Mouse (Mus musculus) embryonic facial prominence, embryonic 14.5 days (tissue): ENCODE measurements around the gene Unk. TPM values are rescaled to one million over a fixed set of nuclear protein-coding genes. Genes with fewer than 3 reads are reported as not detected.
A peak's percentile ranks its signal among the peaks of the same experiment; 100 is the strongest.

Source experiments
- ATAC-seq: fragments of 200-750 bp; cut with Nextera tagmentation; 2 replicates; pipeline ENCODE4 v1.8.0; 2017; ENCODE audit warnings: low read depth, moderate number of reproducible peaks, moderate TSS enrichment
- DNase-seq: peaks from one replicate; pipeline ENCODE4 v3.0.0-alpha.2; 2015; ENCODE audit warnings: low spot score
- H3K27ac ChIP-seq: fragments of 300-500 bp; sonication (generic); replicated peaks from 2 replicates; pipeline ENCODE4 v1.5.1; 2014; ENCODE audit warnings: low read depth, mild to moderate bottlenecking, low read length, moderate library complexity
- H3K27me3 ChIP-seq: fragments of 300-500 bp; sonication (generic); replicated peaks from 2 replicates; pipeline ENCODE4 v1.6.1; 2014; ENCODE audit warnings: low read length; ENCODE audit not compliant: control insufficient read depth, insufficient read depth
- H3K36me3 ChIP-seq: fragments of 300-500 bp; sonication (generic); 2 replicates; pipeline ENCODE4 v1.6.1; 2014; ENCODE audit warnings: low read length, mixed read lengths; ENCODE audit not compliant: control insufficient read depth, insufficient read depth
- H3K4me1 ChIP-seq: fragments of 300-500 bp; sonication (generic); 2 replicates; pipeline ENCODE4 v1.6.1; 2014; ENCODE audit warnings: antibody characterized with exemption, low read length; ENCODE audit not compliant: control insufficient read depth, insufficient read depth
- H3K4me2 ChIP-seq: fragments of 300-500 bp; sonication (generic); 2 replicates; pipeline ENCODE4 v1.6.1; 2014; ENCODE audit warnings: low read depth, mild to moderate bottlenecking, low read length, moderate library complexity, mixed read lengths
- H3K4me3 ChIP-seq: fragments of 300-500 bp; sonication (generic); 2 replicates; pipeline ENCODE4 v1.5.1; 2014; ENCODE audit warnings: low read depth, mild to moderate bottlenecking, low read length
- H3K9ac ChIP-seq: fragments of 300-500 bp; sonication (generic); 2 replicates; pipeline ENCODE4 v1.6.1; 2014; ENCODE audit warnings: low read depth, mild to moderate bottlenecking, low read length, moderate library complexity, mixed read lengths
- H3K9me3 ChIP-seq: fragments of 300-500 bp; sonication (generic); 2 replicates; pipeline ENCODE4 v1.6.1; 2016; ENCODE audit warnings: low read length; ENCODE audit not compliant: control insufficient read depth
- WGBS: fragments of 180-500 bp; shearing (Covaris S2); extraction: QIAGEN DNeasy Blood & Tissue Kit; methylation state at CpG from one replicate; pipeline ENCODE4 v1.1.7; 2014; 5-methylcytosine and 5-hydroxymethylcytosine counted together
- polyA plus RNA-seq: library from polyadenylated mRNA; unstranded; fragments of >200 nt; fragmentation: Nextera tagmentation; extraction: Ambion mirVana; gene quantifications from 2 replicates; pipeline ENCODE4 v1.2.1, GENCODE M21; 2014

Unk gene
- polyA plus RNA-seq, 1 experiment from 2014 or later: 25.1 TPM

- H3K4me2 ChIP-seq: no peak overlapping the region
- H3K4me3 ChIP-seq: no peak overlapping the region
- WGBS: 93% methylated on average over 11 of the region's 11 CpGs
- no peaks in the 10 kb centered on the region for H3K27me3 ChIP-seq
- H3K36me3 ChIP-seq: peaks cover 74% of the 10 kb centered on the region
- DNase-seq: no peak
- H3K9ac ChIP-seq: no peak overlapping the region
- H3K9me3 ChIP-seq: no peaks in the 10 kb centered on the region
- H3K4me1 ChIP-seq: no peaks in the 10 kb centered on the region
- no peak overlapping the region for H3K27ac ChIP-seq
- ATAC-seq: no peak
These were observed 29.5 kb downstream of the Unk start for GRCm38 (mm10) chr11:116059691-116060025.

GRCm38 (mm10) chr11:116060596-116060995 lies 30.5 kb downstream of the Unk start:
- Histone ChIP-seq H3K4me3 (no peak overlapping the region), H3K36me3 (peaks cover 65% of the 10 kb centered on the region), H3K27ac (no peak overlapping the region), H3K4me2 (no peak overlapping the region), H3K9me3 (no peaks in the 10 kb centered on the region), H3K27me3 (no peaks in the 10 kb centered on the region), H3K9ac (peak overlapping the region; percentile 30; the same call in 1 of the 2 replicates), H3K4me1 (no peaks in the 10 kb centered on the region)
- DNase-seq (no peak), ATAC-seq (no peak)
- 76% methylated on average over 9 of the region's 9 CpGs for WGBS

- no peak overlapping the region for H3K4me2 ChIP-seq
- no peak overlapping the region for H3K9ac ChIP-seq
- no peaks in the 10 kb centered on the region for H3K4me1 ChIP-seq
- DNase-seq (no peak), ATAC-seq (no peak)
- H3K4me3 ChIP-seq: no peak overlapping the region
- H3K27ac ChIP-seq: no peak overlapping the region
- no peaks in the 10 kb centered on the region for H3K27me3 ChIP-seq
- no peaks in the 10 kb centered on the region for H3K9me3 ChIP-seq
- WGBS: 88% methylated on average over 13 of the region's 13 CpGs
- peaks cover 52% of the 10 kb centered on the region for H3K36me3 ChIP-seq
These were observed 31.7 kb downstream of the Unk start for GRCm38 (mm10) chr11:116061641-116062415.

GRCm38 (mm10) chr11:116062521-116062920 lies 32.4 kb downstream of the Unk start:
- no peak overlapping the region for H3K9ac ChIP-seq
- H3K36me3 ChIP-seq: peaks cover 45% of the 10 kb centered on the region
- no peaks in the 10 kb centered on the region for H3K4me1 ChIP-seq
- no peak for ATAC-seq
- no peak overlapping the region for H3K4me2 ChIP-seq
- 57% methylated on average over 7 of the region's 8 CpGs for WGBS
- no peak overlapping the region for H3K4me3 ChIP-seq
- no peak overlapping the region for H3K27ac ChIP-seq
- DNase-seq: no peak
- no peaks in the 10 kb centered on the region for H3K9me3 ChIP-seq
- H3K27me3 ChIP-seq: no peaks in the 10 kb centered on the region

- ATAC-seq: no peak
- H3K4me3 ChIP-seq: no peak overlapping the region
- no peak overlapping the region for H3K9ac ChIP-seq
- H3K4me1 ChIP-seq: no peaks in the 10 kb centered on the region
- no peak for DNase-seq
- H3K36me3 ChIP-seq: peaks cover 36% of the 10 kb centered on the region; the same call in 1 of the 2 replicates
- no peaks in the 10 kb centered on the region for H3K27me3 ChIP-seq
- H3K9me3 ChIP-seq: no peaks in the 10 kb centered on the region
- no peak overlapping the region for H3K27ac ChIP-seq
- WGBS: 67% methylated on average over 13 of the region's 13 CpGs
- no peak overlapping the region for H3K4me2 ChIP-seq
These were observed 33.4 kb downstream of the Unk start for GRCm38 (mm10) chr11:116063562-116063961.

GRCm38 (mm10) chr11:116064187-116064867 lies 34.2 kb downstream of the Unk start:
- ATAC-seq: no peak

GRCm38 (mm10) chr11:116065345-116065744 lies 35.2 kb downstream of the Unk start:
- no peak overlapping the region for H3K4me2 ChIP-seq
- H3K27ac ChIP-seq: no peak overlapping the region
- H3K9ac ChIP-seq: no peak overlapping the region
- WGBS: 79% methylated on average over 12 of the region's 12 CpGs
- peaks cover 19% of the 10 kb centered on the region; the same call in 1 of the 2 replicates for H3K36me3 ChIP-seq
- H3K4me1 ChIP-seq: no peaks in the 10 kb centered on the region
- no peak for DNase-seq
- H3K4me3 ChIP-seq: no peak overlapping the region
- no peaks in the 10 kb centered on the region for H3K27me3 ChIP-seq
- ATAC-seq: no peak
- no peaks in the 10 kb centered on the region for H3K9me3 ChIP-seq

More at GRCm38 (mm10) chr11:116064187-116064867, 34.2 kb downstream of the Unk start:
- H3K4me3 ChIP-seq: no peak overlapping the region
- no peaks in the 10 kb centered on the region for H3K4me1 ChIP-seq
- no peaks in the 10 kb centered on the region for H3K9me3 ChIP-seq
- no peaks in the 10 kb centered on the region for H3K27me3 ChIP-seq
- peaks cover 28% of the 10 kb centered on the region; the same call in 1 of the 2 replicates for H3K36me3 ChIP-seq
- WGBS: 65% methylated on average over 18 of the region's 23 CpGs
- H3K9ac ChIP-seq: no peak overlapping the region
- DNase-seq: no peak
- H3K27ac ChIP-seq: no peak overlapping the region
- no peak overlapping the region for H3K4me2 ChIP-seq

- H3K9ac ChIP-seq: no peak overlapping the region
- H3K27me3 ChIP-seq: no peaks in the 10 kb centered on the region
- no peak for DNase-seq
- ATAC-seq: no peak
- no peak overlapping the region for H3K27ac ChIP-seq
- no peak overlapping the region for H3K4me2 ChIP-seq
- H3K9me3 ChIP-seq: no peaks in the 10 kb centered on the region
- no peak overlapping the region for H3K4me3 ChIP-seq
- 61% methylated on average over 5 of the region's 5 CpGs for WGBS
- H3K36me3 ChIP-seq: no peaks in the 10 kb centered on the region
- H3K4me1 ChIP-seq: no peaks in the 10 kb centered on the region
These were observed 41.4 kb downstream of the Unk start for GRCm38 (mm10) chr11:116071510-116071909.
